Mouse (Mus musculus) adrenal gland, adult 8-10 months (tissue): ENCODE results near the gene Mfsd11. TPM values are rescaled to one million over a fixed set of nuclear protein-coding genes. Genes with fewer than 3 reads are reported as not detected.
"Not testable (repeated sequence)": the region's sequence is repeated elsewhere in the genome, so short reads cannot be mapped to it uniquely, and the experiment has no call there.

Source experiments
- DNase-seq: peaks from one replicate; pipeline ENCODE4 v3.0.0; 2022
- total RNA-seq, 4 experiments: library from RNA; stranded (reverse); gene quantifications; 2 replicates each; pipeline ENCODE4 v1.2.4; 2022

Gene Mfsd11
- total RNA-seq, 4 experiments from 2014 or later, result 45.7 to 69.2 (median 52.9) TPM

DNA sequence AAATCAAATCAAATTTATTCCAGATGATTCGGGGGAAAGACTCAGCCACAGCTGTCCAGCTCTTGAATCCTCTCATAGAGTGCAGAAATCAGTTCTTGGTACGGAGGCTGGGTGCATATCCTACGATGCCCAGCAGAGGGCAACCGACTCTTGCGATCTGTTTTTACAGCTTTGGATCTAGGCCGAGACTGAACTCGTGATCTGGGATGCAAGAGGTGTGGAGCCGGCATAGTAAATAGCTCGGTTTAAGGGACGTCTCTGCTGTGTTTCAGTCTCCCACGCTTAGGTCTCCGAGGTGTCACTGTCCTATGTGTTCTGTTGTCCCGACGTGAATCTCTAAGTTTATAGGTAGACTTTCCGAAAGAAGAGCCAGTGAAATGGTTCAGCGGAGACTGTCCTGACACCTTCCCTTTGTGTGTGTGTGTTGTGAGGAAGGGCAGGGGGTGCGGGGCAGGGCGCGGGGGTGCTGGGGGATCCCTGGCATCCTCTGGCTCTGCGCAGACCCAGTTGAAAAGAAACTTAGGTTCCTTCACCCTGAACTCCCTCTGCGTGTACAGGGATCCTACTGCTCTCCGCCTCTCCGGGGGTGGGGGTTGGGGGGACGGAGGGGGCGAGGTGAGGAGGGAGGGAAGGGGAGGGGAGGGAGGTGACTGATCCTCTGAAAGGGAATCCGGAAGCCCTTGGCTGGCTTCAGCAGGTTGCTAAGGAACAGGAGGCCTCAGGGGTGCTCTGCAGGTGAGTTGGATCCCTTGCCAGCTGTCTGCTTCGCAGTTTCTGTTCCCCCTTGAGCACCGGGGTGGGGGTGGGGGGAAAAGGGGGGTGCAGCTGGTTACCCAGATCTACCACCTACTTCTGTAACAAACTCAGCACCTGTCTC lies 33.3 kb downstream of the Mfsd11 start:
- peak; percentile 49 for DNase-seq

DNA sequence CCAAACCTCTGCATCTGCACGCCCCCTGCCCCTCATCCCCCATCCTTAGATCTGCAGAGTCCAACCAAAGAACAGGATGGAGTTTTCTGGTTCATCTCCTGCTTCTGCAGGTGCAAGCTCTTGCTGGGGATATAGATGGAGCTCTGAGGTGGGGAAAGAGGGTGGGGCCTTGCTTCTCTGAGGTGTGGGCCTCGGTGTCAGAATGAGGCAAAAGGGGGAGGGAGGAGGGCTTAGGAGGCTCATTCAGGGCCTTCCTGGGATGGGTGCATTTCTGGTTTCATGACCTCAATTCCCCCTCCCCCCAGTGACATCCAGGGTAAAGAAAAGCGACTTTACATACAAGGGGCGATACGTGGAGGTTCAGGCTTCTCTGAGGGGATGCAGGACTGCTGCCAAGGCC lies 34.9 kb downstream of the Mfsd11 start:
- no peak for DNase-seq

GRCm38 (mm10) chr11:116893532-116894442 lies 41.5 kb downstream of the Mfsd11 start:
- DNase-seq, result no peak

GRCm38 (mm10) chr11:116895402-116895801 lies 43.2 kb downstream of the Mfsd11 start:
- no peak for DNase-seq

GRCm38 (mm10) chr11:116899247-116899646 lies 47.0 kb downstream of the Mfsd11 start:
- no peak for DNase-seq

DNA sequence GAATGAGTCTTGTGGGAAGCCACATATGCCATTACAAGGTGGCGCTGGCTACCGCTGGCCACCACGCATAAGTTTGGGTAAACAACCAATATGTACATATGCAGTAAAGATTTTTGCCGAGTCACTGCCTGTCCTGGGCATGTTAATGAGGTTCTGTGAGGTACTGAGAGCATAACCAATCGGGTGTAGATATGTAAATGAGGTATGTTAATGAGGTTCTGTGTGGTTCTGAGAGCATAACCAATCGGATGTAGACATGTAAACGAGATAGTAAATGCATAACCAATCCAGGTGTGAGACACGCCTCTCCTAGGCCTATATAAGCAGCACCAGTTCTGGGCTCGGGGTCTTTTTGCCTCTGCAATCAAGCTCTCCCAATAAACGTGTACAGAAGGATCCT lies 50.3 kb downstream of the Mfsd11 start:
- DNase-seq, result not testable (repeated sequence)

DNA sequence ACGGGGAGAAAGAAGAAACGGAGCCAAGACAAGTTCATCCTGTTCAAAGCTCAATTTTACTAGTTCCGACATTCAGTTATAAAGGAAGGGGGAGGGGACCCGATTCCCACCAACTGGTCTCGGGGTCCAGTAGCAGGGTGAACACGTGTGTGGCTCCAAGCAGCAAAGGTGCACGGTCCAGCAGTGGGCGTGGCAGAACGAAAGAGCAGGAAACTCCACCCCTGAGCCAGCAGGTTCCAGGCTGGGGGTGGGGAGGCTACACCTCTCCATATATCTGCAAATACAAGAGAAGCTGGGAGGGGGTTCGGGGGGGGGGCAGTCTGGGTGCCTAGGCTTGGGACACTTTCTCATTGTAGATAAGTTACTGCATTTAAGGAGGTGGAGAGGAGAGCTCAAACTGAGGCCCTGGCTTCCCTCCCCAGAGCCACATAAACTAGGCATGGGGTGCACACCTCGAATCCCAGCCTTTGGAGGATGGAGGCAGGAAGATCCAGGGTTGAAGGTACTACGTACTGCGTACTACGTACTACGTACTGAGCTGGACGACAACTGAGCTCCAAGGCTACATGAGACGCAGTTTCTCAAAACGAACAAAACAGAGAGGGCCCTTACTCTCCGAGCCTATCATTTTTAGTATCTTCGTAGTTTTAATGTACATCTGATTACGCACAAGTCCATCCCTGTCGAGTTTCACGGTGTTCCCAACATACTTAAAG lies 53.7 kb downstream of the Mfsd11 start:
- DNase-seq, result no peak

DNA sequence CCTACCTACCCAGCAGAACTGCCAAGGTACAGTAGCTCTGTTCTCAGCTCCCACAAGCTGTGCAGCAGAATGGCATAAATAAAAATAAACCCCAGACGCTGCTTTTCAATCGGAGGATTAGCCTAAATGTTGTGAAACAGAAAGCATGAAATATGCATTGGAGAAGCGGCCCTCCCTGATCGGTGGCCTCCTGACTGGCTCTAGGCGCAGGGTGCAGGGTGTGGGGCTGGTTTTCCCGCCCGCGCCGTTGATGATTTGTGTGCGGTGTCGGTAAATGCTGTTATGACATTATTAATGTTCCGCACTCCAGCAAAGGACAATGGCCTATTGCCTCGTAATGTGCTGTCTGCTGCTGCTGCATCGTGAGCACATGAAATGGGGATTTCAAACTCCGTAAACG lies 61.3 kb downstream of the Mfsd11 start:
- DNase-seq, result no peak

DNA sequence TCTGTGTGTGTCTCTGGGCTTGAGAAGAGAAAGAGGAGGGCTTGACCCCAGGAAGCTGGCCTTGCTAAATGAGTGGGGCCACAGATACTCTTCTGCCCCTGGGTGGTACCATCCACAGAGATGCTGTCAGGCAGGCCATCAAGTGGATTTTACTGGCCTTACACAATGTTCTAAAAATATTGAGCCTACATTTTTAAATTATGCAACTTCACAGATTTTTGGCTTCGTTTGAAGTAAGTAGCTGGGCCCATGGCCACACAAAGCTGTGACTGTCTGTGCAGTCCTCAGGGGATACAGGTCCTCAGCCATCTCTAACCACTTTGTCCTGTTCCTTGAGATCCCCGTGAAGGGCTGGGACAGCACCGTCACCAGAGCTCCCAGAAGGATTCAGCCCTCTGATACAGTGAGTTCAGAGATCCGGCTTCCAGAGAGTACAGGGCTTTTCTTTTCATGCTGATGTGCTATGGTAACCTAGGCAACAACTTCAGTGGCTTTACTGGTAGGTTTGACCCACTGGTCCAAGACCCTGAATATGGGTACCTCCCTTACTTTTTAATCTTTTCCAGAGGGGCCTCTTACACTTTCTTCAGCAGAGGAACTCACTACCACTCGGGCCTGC lies 62.1 kb downstream of the Mfsd11 start:
- no peak for DNase-seq

DNA sequence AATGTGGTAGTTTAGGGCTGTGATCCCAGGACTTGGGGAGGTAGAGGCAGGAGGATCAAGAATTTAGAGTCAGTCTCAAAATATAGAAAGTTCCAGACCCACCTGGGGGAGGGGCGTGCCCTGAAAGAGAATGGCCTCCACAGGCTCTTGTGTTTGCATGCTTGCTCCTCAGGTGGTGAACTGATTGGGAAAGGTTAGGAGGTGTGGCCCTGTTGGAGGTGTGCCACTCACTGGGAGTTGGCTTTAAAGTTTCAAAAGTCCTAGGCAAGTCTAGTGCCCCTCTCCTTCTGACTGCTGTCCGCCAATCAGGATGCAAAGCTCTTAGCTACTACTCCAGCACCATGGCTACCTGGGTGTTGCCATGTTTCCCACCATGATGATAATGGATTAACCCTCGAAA lies 63.0 kb downstream of the Mfsd11 start:
- DNase-seq, result no peak

DNA sequence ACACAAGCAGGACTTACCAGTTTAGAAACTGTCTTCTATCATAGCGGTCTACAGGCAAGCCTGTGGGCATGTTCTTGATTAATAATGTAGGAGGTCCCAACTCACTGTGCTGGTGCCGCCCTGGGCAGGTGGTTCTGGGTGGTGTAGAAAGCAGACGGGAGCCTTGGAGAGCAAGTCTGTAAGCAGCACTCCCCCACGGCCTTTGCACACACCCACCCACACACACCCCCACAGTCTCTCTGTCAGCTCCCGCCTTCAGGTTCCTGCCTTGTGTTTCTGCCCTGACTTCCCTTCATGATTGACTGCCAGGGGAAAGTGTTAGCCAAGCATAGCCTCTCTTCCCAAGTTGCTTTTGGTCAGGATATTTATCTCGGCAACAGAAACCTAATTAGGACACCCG lies 65.1 kb downstream of the Mfsd11 start:
- DNase-seq, result no peak

DNA sequence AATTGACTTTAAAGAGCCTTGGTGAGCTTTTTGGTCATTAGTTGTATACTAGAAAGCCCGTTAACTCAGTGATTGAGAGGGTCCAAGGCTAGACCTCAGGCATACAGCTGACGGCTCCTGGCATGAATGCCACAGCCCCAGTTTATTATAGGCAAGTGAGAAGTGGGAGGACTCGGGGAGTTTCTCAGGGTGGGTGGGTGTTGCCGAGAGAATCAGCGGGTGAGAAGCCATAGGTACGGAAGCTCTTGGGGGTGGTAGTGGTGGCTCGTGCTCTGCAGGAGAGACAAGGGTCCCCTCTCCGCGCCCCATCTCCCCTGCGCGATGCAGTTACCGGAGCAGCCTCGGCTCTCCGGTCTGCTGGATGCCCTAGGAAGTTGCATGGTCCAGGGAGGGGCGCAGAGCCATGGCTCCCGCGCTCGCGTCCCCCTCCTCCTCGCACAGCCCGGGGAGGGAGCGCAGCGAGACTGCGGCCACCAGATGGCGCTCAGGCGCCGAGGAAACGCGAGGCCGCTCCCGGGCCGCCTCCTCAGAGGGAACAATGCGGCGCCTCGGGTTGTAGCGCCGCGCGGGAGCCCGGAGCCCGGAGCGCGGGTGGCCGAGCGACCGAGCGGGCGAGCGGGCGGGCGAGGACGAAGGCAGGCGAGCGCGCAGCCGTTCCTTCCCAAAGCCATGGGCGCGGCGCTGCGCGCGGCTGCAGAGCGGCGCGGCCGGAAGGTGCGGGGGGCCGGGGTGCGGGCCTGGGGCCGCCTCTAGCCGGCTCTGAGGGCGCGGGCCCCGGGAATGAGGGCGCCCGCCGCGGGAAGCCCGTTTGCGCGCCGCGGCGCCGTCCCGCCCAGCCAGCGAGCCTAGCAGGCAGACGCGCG lies 66.3 kb downstream of the Mfsd11 start, which contains the start of gene Mgat5b:
Gene Mgat5b, plus strand, starts transcription at position 541 of the 863 bp plus-strand sequence.
- DNase-seq, result peak; percentile 42

DNA sequence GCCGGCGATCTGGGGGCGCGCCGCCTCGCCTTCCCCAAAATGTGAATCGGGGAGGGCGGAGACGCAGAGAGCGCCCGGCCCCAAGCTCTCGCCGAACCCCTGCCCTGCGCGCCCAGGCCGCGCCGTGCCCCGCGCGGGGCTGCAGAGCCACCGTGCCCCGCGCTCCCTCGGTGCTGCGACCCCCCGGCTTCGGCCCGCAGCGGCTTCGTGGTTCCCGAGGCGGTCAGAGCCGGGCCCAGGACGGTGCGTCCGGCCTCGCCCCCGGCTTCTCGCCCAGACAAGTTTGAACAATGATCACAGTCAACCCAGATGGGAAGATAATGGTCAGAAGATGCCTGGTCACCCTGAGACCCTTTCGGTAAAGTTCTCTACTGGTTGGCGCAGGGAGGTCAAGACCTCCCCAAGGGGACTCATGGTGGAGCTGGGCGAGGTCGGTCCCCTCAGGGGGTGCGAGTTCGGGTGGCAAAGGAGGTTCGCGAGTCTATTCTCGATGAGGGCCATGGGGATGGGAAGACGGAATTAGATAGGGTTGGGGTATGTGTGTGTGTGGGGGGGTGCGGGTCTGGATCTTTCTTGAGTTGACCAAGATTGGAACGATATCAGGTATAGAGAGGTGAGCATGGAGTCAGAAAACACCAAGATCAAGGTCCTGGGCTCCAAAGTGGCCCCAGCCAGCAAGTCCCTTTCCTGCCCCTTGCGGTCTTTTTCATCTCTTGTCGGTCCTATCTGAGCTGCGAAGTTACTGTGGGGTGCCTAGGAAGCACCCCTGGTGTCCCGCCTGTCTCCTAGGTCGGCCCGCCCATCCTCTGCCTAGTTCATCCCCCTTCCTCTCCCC lies 67.2 kb downstream of the Mfsd11 start:
- no peak for DNase-seq

- no peak for DNase-seq
Measured at GRCm38 (mm10) chr11:116920746-116921145, 68.5 kb downstream of the Mfsd11 start.

GRCm38 (mm10) chr11:116922058-116922457 lies 69.8 kb downstream of the Mfsd11 start:
- no peak for DNase-seq

Other genes starting within 250 kb of the Mfsd11 start
- 10 to 100 TPM; 13.3 to 20.5 (median 15.0) TPM for gene Rhbdf2, start 225.4 kb upstream of the Mfsd11 start, total RNA-seq
- gene Prcd, start 198.9 kb upstream of the Mfsd11 start, total RNA-seq, result 10 to 100 TPM; 16.6 to 27.2 (median 22.8) TPM
- gene Cygb, start 198.1 kb upstream of the Mfsd11 start, total RNA-seq, result 10 to 100 TPM; 33.4 to 64.8 (median 48.2) TPM
- under 1 TPM in 3 of 4 experiments, not detected in 1; 0.17 to 0.99 (median 0.19) TPM for gene St6galnac1, start 76.9 kb upstream of the Mfsd11 start, total RNA-seq
- 100 to 1,000 TPM in 2 of 4 experiments, 10 to 100 TPM in 2; 43.8 to 117 (median 81.5) TPM for gene Mxra7, start 24.4 kb upstream of the Mfsd11 start, total RNA-seq
- 10 to 100 TPM; 28.2 to 43.9 (median 32.6) TPM for gene Mettl23, start 9.2 kb upstream of the Mfsd11 start, total RNA-seq
- 10 to 100 TPM; 31.8 to 41.1 (median 33.4) TPM for gene Jmjd6, start 9.0 kb upstream of the Mfsd11 start, total RNA-seq
- 100 to 1,000 TPM; 183 to 287 (median 255) TPM for gene Srsf2, start 654 bp downstream of the Mfsd11 start, total RNA-seq
- 1 to 10 TPM in 1 of 4 experiments, under 1 TPM in 3; 0.46 to 1.0 (median 0.77) TPM for gene Mgat5b, start 66.4 kb downstream of the Mfsd11 start, total RNA-seq